Mouse (Mus musculus) kidney, embryonic 14.5 days (tissue): ENCODE measurements at regions not wholly inside any gene's neighbourhood (a gene's known extent, or its start where the extent isn't known, plus 50 kb on each side); places are given as distances from the start of the nearest gene placed in this dataset.
A peak's percentile ranks its signal among the peaks of the same experiment; 100 is the strongest.

Experiments used
- ATAC-seq: fragments of 200-750 bp; cut with Nextera tagmentation; 2 replicates; pipeline ENCODE4 v1.8.0; 2017; ENCODE audit warnings: moderate number of reproducible peaks, mild to moderate bottlenecking, moderate TSS enrichment, moderate library complexity; ENCODE audit not compliant: low FRiP score, low TSS enrichment
- H3K27ac ChIP-seq: fragments of 300-500 bp; sonication (generic); 2 replicates; pipeline ENCODE4 v1.5.1; 2014; ENCODE audit warnings: low read depth, mild to moderate bottlenecking, low read length, moderate library complexity, mixed read lengths
- H3K27me3 ChIP-seq: fragments of 300-500 bp; sonication (generic); 2 replicates; pipeline ENCODE4 v1.6.1; 2014; ENCODE audit warnings: mild to moderate bottlenecking, low read length; ENCODE audit not compliant: control insufficient read depth, insufficient read depth
- H3K36me3 ChIP-seq: fragments of 300-500 bp; sonication (generic); 2 replicates; pipeline ENCODE4 v1.6.1; 2014; ENCODE audit warnings: low read length, mixed read lengths; ENCODE audit not compliant: control insufficient read depth, insufficient read depth
- H3K4me1 ChIP-seq: fragments of 300-500 bp; sonication (generic); 2 replicates; pipeline ENCODE4 v1.6.1; 2014; ENCODE audit warnings: low read length, mixed read lengths; ENCODE audit not compliant: control insufficient read depth, insufficient read depth
- H3K4me2 ChIP-seq: fragments of 300-500 bp; sonication (generic); replicated peaks from 2 replicates; pipeline ENCODE4 v1.6.1; 2014; ENCODE audit warnings: low read depth, mild to moderate bottlenecking, low read length
- H3K4me3 ChIP-seq: fragments of 300-500 bp; sonication (generic); 2 replicates; pipeline ENCODE4 v1.5.1; 2014; ENCODE audit warnings: mild to moderate bottlenecking, low read length
- H3K9ac ChIP-seq: fragments of 300-500 bp; sonication (generic); 2 replicates; pipeline ENCODE4 v1.6.1; 2014; ENCODE audit warnings: low read depth, mild to moderate bottlenecking, low read length, moderate library complexity
- H3K9me3 ChIP-seq: fragments of 300-500 bp; sonication (generic); 2 replicates; pipeline ENCODE4 v1.6.1; 2016; ENCODE audit warnings: low read length; ENCODE audit not compliant: control insufficient read depth
- WGBS: fragments of 180-500 bp; shearing (Covaris S2); extraction: QIAGEN DNeasy Blood & Tissue Kit; methylation state at CpG from one replicate; pipeline ENCODE4 v1.1.7; 2014; 5-methylcytosine and 5-hydroxymethylcytosine counted together

DNA sequence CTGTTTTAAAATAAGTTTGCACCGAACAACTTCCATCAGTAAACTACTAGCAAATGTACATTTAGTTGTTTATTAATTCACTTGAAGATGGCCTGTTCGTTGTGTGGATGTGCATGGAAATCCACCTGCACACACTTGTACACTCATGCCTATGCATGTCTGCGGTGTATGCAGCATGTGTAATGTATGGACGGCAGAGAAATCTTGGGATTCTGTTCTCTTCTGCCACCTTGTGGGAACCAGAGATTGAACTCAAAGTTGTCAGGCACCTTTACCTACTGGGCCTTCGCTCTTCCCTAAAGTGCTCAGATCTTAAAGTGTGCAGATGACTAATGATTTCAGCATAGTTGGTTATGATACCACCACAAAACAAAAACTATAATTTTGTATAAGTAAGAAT is 137.4 kb downstream of the Kitl start:
- H3K4me2 ChIP-seq: no peak overlapping the region
- no peaks in the 10 kb centered on the region for H3K4me1 ChIP-seq
- 53% methylated on average over 5 of the region's 5 CpGs for WGBS
- no peaks in the 10 kb centered on the region for H3K9me3 ChIP-seq
- no peak overlapping the region for H3K4me3 ChIP-seq
- H3K36me3 ChIP-seq: no peaks in the 10 kb centered on the region
- no peak overlapping the region for H3K27ac ChIP-seq
- H3K27me3 ChIP-seq: no peaks in the 10 kb centered on the region
- no peak overlapping the region for H3K9ac ChIP-seq
- 0 out of 2 replicates have a peak, but pooled peaks have one; percentile 52 for ATAC-seq

DNA sequence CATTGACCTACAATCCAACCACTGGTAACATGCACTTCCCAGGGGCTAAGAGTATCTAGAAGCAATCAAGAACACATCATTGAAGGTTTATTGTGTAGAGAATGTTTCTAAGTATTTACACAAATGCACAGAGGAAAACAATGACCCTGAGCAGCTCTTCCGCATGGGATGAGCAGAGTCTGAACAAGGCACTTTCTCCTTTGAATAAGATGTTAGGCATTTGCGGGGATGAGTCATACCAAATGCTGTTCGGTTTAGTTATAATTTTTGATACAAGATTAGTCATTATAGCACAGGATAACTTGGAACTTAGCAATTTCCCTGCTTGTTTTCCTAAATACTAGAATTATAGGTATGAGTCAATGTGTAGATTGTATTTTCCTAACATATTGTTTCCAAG is 137.9 kb downstream of the Kitl start:
- Histone ChIP-seq H3K9me3 (no peaks in the 10 kb centered on the region), H3K4me1 (no peaks in the 10 kb centered on the region), H3K4me3 (no peak overlapping the region), H3K9ac (no peak overlapping the region), H3K27me3 (no peaks in the 10 kb centered on the region), H3K4me2 (no peak overlapping the region), H3K27ac (no peak overlapping the region), H3K36me3 (no peaks in the 10 kb centered on the region)
- WGBS: 92% methylated on average over 3 of the region's 3 CpGs
- ATAC-seq: no peak

DNA sequence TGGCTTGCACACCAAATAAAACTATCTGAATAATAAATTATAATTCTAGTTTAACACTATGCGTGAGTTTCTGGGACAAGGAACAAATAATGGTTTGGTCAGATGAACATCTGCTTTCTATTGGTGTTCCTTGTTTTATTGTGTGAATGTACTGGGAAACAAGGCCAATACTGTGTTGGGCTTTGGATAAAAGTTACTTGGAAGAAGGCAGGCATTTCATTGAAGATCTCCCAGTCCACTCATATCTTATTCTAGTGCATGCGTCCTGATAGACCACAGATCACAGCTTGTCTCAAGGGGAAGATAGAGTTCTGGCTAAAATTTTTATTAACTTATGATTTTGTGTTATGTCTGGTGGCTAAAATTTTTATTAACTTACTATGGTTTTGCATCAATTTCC is 140.1 kb downstream of the Kitl start:
- no peak for ATAC-seq
- no peak overlapping the region for H3K4me2 ChIP-seq
- H3K27me3 ChIP-seq: no peaks in the 10 kb centered on the region

DNA sequence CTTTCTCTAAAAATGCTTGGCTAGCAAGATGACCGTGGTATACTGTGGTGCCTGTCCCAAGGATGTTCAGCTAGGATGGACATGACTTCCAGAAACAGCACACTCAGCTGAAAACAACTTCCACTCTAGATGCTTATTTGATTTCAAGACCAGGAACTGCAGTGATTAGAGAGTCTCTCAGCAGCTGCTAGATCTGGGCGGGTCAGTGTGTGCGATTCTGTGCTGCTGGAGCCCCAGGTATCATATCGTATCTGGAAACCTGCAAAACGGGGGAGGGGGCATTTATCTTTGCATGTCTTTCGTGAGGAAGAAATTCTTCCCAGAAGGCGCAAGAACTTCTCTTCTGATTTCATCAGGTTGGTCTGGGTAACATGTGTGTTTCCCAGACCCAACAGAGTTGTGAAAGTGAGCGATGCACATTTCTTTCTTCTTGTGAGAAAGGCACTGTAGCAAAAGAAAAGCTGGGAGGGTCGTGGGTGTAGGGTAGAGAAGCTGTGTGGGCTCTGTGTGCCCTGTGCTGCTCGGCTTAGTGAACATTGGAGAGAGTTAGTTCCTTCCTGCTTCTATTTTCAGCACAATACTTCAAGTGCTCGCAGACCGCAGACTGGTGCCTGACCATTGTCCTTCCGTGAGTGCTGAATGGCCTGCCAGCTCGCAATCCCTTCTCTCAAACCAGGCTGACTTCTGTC is 144.6 kb downstream of the Kitl start:
- H3K4me2 ChIP-seq: no peak overlapping the region

More for the DNA sequence above, 140.1 kb downstream of the Kitl start:
- H3K36me3 ChIP-seq: no peaks in the 10 kb centered on the region
- no peak overlapping the region for H3K4me3 ChIP-seq
- H3K27ac ChIP-seq: no peak overlapping the region
- H3K9me3 ChIP-seq: no peaks in the 10 kb centered on the region
- 80% methylated on average over 2 of the region's 2 CpGs for WGBS
- no peaks in the 10 kb centered on the region for H3K4me1 ChIP-seq
- H3K9ac ChIP-seq: no peak overlapping the region

DNA sequence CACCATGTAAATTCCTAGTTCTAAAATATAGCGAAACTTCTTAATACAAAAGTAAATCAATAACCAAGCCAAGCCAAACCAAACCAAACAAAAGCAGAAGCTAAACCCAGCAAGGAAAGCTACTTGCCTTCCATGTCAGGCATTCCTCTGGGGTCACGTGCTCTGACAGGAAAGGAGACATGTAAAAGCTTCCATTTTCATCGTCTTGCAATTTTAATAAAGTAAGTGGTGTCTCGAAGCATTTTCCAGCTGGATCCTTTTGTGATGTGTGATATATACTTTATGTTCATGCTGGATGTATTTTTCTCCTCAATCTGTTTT is 145.1 kb downstream of the Kitl start:
- Histone ChIP-seq H3K27me3 (no peaks in the 10 kb centered on the region), H3K9ac (no peak overlapping the region), H3K27ac (no peak overlapping the region), H3K4me3 (no peak overlapping the region), H3K9me3 (no peaks in the 10 kb centered on the region), H3K36me3 (no peaks in the 10 kb centered on the region), H3K4me1 (no peaks in the 10 kb centered on the region), H3K4me2 (no peak overlapping the region)
- 76% methylated on average over 4 of the region's 4 CpGs for WGBS
- ATAC-seq: no peak

More for the DNA sequence above, 144.6 kb downstream of the Kitl start:
- H3K27ac ChIP-seq: no peak overlapping the region
- 79% methylated on average over 14 of the region's 14 CpGs for WGBS
- no peak overlapping the region for H3K4me3 ChIP-seq
- no peaks in the 10 kb centered on the region for H3K36me3 ChIP-seq
- H3K9ac ChIP-seq: no peak overlapping the region
- ATAC-seq: no peak
- no peaks in the 10 kb centered on the region for H3K9me3 ChIP-seq
- no peaks in the 10 kb centered on the region for H3K4me1 ChIP-seq
- H3K27me3 ChIP-seq: no peaks in the 10 kb centered on the region

DNA sequence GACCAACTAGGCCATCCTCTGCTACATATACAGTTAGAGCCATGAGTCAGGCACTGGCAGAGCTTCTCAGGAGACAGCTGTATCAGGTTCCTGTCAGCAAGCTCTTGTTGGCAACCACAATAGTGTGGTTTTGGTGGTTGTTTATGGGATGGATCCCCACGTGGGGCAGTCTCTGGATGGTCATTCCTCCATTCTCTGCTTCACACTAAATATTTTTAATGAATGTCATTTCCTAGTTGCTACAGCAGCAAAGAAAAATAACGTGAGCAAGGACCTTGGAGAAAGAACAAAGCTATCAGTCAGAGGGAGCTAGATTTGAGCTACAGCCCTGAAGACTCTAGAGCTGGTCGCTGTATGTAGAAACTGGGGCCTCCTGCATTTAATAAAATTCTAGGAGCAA is 145.7 kb downstream of the Kitl start:
- Histone ChIP-seq H3K36me3 (no peaks in the 10 kb centered on the region), H3K9me3 (no peaks in the 10 kb centered on the region), H3K4me3 (no peak overlapping the region), H3K27me3 (no peaks in the 10 kb centered on the region), H3K4me2 (no peak overlapping the region), H3K27ac (no peak overlapping the region), H3K9ac (no peak overlapping the region), H3K4me1 (no peaks in the 10 kb centered on the region)
- WGBS: 55% methylated on average over 3 of the region's 3 CpGs
- ATAC-seq: no peak; the same call in 1 of the 2 replicates

DNA sequence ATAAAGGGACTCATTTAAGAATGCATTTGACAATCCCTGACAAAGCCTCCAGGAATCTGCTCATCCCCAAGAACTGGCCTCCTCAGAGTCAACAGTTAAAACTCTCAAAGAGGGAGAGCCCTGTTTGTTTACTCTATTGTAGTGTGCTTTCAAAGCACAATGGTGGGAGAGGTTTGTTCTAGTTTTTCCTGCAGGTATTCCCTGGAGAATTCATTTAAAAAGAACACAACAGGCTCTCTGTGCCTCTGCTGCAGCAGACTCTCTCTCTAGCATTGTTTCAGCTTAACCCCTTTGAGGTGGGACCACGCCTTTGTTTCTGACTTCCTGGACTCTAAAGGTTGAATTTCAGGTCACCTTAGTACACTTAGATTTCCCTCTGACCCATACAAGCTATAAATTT is 149.1 kb downstream of the Kitl start:
- no peak for ATAC-seq
- no peak overlapping the region for H3K4me2 ChIP-seq
- 40% methylated on average over 1 of the region's 1 CpGs for WGBS
- no peaks in the 10 kb centered on the region for H3K27me3 ChIP-seq
- H3K9me3 ChIP-seq: no peaks in the 10 kb centered on the region
- H3K4me3 ChIP-seq: no peak overlapping the region
- H3K27ac ChIP-seq: no peak overlapping the region
- no peaks in the 10 kb centered on the region for H3K36me3 ChIP-seq
- H3K9ac ChIP-seq: no peak overlapping the region
- H3K4me1 ChIP-seq: no peaks in the 10 kb centered on the region

DNA sequence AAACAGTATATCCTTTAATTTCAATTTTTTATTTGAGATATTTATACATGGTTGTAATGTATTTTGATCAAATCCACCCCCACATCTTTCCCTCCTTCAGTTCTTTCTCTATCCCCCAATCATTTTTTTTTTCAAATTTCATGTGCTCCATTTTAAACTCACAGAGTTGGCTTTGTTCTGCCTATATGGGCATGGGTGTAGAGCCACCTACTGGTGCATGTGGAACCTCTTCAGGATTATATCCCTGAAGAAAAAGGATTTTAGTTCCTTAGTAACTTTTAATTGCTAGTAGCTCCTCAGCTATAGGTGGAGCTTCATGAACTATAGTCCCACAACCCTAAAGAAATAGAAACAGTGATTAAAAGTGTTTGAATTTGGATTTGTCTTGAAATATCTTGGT is 155.4 kb downstream of the Kitl start:
- Histone ChIP-seq H3K9me3 (no peaks in the 10 kb centered on the region), H3K27me3 (no peaks in the 10 kb centered on the region), H3K9ac (no peak overlapping the region), H3K4me2 (no peak overlapping the region), H3K4me1 (no peaks in the 10 kb centered on the region), H3K27ac (no peak overlapping the region), H3K4me3 (no peak overlapping the region), H3K36me3 (no peaks in the 10 kb centered on the region)
- no peak for ATAC-seq

DNA sequence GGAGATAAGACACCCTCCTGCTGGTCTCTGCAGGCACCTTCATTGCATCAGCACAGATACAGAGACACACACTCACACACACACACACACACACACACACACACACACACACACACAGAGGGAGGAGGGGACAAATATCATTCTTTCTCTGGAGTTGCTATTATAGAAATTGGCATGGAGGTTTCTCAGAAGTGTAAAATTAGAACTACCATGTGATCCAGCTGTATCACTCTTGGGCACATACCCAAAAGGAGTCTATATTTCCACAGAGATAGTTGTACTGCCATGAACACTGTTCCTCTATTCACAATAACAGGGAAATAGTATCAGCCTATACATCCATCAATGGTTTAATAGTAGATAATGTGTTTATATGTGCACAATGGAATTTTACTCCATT is 137.8 kb upstream of the Gm4301 start:
- no peak for ATAC-seq

More for the DNA sequence above, 137.8 kb upstream of the Gm4301 start:
- Histone ChIP-seq H3K27ac (no peak overlapping the region), H3K4me2 (no peak overlapping the region), H3K36me3 (no peaks in the 10 kb centered on the region), H3K27me3 (no peaks in the 10 kb centered on the region), H3K9ac (no peak overlapping the region), H3K4me1 (no peaks in the 10 kb centered on the region), H3K9me3 (no peaks in the 10 kb centered on the region), H3K4me3 (no peak overlapping the region)
